Mouse (Mus musculus) thymus, postnatal 0 days (tissue): ENCODE data around the gene Gm21440. TPM values are rescaled to one million over a fixed set of nuclear protein-coding genes. Genes with fewer than 3 reads are reported as not detected.
"Not testable (repeated sequence)": the region's sequence is repeated elsewhere in the genome, so short reads cannot be mapped to it uniquely, and the experiment has no call there.

ENCODE experiments used
- DNase-seq: peaks from one replicate; pipeline ENCODE4 v3.0.0-alpha.2; 2015; ENCODE audit warnings: low spot score
- polyA plus RNA-seq: library from polyadenylated mRNA; unstranded; fragments of >200 nt; fragmentation: Nextera tagmentation; extraction: Ambion mirVana; gene quantifications from 2 replicates; pipeline ENCODE4 v1.2.1, GENCODE M21; 2015

The Gm21440 gene
- polyA plus RNA-seq = not detected in 2 replicates

- not testable (repeated sequence) for DNase-seq
Measured at GRCm38 (mm10) chrY:13252091-13252490, at the start of gene Gm21440, which contains the start of gene Gm21454. TSS of gene Gm21440 (plus strand) at chrY:13252391. TSS of gene Gm21454 (plus strand) at chrY:13252442.

DNA sequence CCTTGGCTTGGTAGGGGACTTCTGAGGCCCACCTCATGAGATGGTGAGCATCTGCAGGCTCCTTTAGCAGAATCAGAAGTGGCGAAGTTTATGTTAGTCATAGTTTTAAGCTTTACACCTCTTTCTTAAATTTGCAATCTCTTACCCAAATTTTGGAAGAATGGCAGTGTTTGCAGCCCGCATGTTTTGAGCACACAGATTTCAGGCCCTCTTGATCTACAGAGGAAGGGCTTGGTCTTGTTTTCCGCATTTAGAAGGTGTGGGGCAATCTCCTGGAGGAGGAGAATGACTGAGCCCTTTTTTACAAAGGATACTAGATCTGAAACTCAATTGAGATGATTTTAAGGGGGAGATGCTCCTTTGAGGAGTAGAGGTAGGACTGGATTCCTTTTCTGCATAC is 28.4 kb upstream of the Gm21440 start, which contains the start of gene Gm21828:
Gene Gm21828 (minus strand): TSS at position 101 of the 400 bp plus-strand sequence.
- DNase-seq = not testable (repeated sequence)

Other genes with a start within 250 kb of the Gm21440 start
- not detected in 2 replicates for gene Gm20807, start 209.5 kb upstream of the Gm21440 start, polyA plus RNA-seq
- gene Gm21891, start 118.9 kb upstream of the Gm21440 start, polyA plus RNA-seq = not detected in 2 replicates
- not detected in 2 replicates for gene Gm21425, start 90.4 kb upstream of the Gm21440 start, polyA plus RNA-seq
- gene Gm21828, start 28.5 kb upstream of the Gm21440 start, polyA plus RNA-seq = not detected in 2 replicates
- not detected in 2 replicates for gene Gm21454, start 51 bp downstream of the Gm21440 start, polyA plus RNA-seq
- gene Gm21725, start 96.7 kb downstream of the Gm21440 start, polyA plus RNA-seq = not detected in 2 replicates
- not detected in 2 replicates for gene Gm21866, start 213.2 kb downstream of the Gm21440 start, polyA plus RNA-seq
- not detected in 2 replicates for gene Gm20773, start 241.6 kb downstream of the Gm21440 start, polyA plus RNA-seq